In the genomic region with DNA sequence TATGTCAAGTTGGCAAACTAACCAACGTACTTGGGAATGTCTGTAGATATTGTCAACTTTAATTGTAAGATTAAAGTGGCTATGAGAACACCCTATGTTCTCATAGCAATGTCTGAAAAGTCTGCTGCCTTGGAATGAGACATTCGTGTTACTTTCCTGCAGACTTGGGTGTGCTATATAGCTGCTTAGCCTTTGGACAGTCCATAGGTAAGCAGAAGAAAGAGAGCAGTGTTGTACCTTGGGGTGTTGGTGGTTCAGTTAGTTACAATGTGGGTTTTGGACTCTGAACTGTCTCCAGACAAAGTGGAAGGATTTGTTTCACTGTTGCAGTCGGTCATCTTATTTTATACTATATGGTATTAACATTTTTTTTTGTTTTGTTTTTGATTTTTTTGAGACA, we compare ENCODE assay signal across 25 mouse cellular contexts. TPM values are rescaled to one million over a fixed set of nuclear protein-coding genes. Genes with fewer than 3 reads are reported as not detected.
"Had no signal": no experiment of that assay in that cellular context is flagged by ENCODE, and none has a peak within 500 bp of the region (broad histone marks: within the 10 kb centered on the region; RNA-seq: fewer than 3 reads in every experiment).

No protein-coding gene starts in this region.

- ATAC-seq: hindbrain, postnatal 0 days had no signal

- H3K9ac ChIP-seq: heart, embryonic 12.5 days; hindbrain, embryonic 13.5 days; hindbrain, embryonic 15.5 days; limb, embryonic 12.5 days; liver, embryonic 13.5 days; liver, embryonic 15.5 days had no signal

- H3K4me1 ChIP-seq: heart, embryonic 10.5 days; heart, embryonic 12.5 days; hindbrain, embryonic 13.5 days; hindbrain, embryonic 15.5 days; limb, embryonic 12.5 days had no signal

- H3K27me3 ChIP-seq: heart, embryonic 12.5 days; hindbrain, embryonic 13.5 days; hindbrain, embryonic 15.5 days; limb, embryonic 12.5 days; liver, embryonic 13.5 days; liver, embryonic 15.5 days had no signal

- H3K27ac ChIP-seq: gastrocnemius, adult 2 months; heart, embryonic 10.5 days; hindbrain, embryonic 13.5 days; hindbrain, embryonic 15.5 days; hindbrain, postnatal 0 days; limb, embryonic 12.5 days; liver, embryonic 13.5 days; liver, embryonic 15.5 days had no signal

- DNase-seq: gastrocnemius, adult 2 months; gastrocnemius, postnatal 10 days; gastrocnemius, postnatal 25 days; heart, adult 18-20 months; heart, postnatal 10 days; heart, postnatal 4 days; kidney, adult 18-20 months; kidney, adult 8-10 months; kidney, postnatal 10 days; kidney, postnatal 25 days; layer of hippocampus, adult 9-11 months; layer of hippocampus, postnatal 36 days; left cerebral cortex, postnatal 4 days; liver; liver, embryonic 13.5 days had no signal

- H3K4me3 ChIP-seq: gastrocnemius, adult 2 months; heart, embryonic 10.5 days; heart, embryonic 12.5 days; hindbrain, embryonic 13.5 days; hindbrain, embryonic 15.5 days; limb, embryonic 12.5 days; liver, embryonic 13.5 days; liver, embryonic 15.5 days had no signal

- H3K4me2 ChIP-seq: heart, embryonic 12.5 days; hindbrain, embryonic 13.5 days; hindbrain, embryonic 15.5 days; limb, embryonic 12.5 days; liver, embryonic 11.5 days; liver, embryonic 13.5 days; liver, embryonic 15.5 days had no signal

- H3K9me3 ChIP-seq: heart, embryonic 10.5 days; heart, embryonic 12.5 days; hindbrain, embryonic 13.5 days; hindbrain, embryonic 15.5 days; limb, embryonic 12.5 days; liver, embryonic 13.5 days; liver, embryonic 15.5 days had no signal

RNA-seq across cellular contexts. Expression of a gene that starts 7.0 kb away (rescaled TPM):
- polyA plus RNA-seq: heart, embryonic 12.5 days; heart, embryonic 14.5 days; kidney, embryonic 16.5 days; liver, embryonic 11.5 days; liver, embryonic 13.5 days; liver, embryonic 15.5 days had no signal
